Mouse (Mus musculus) cortical plate, adult 2 months (tissue): ENCODE results near the gene Aldh1a2. TPM values are rescaled to one million over a fixed set of nuclear protein-coding genes. Genes with fewer than 3 reads are reported as not detected.

ENCODE experiments used
- H3K27ac ChIP-seq: fragments of 200-500 bp; 2 replicates; pipeline ENCODE4 v1.5.1; 2012; ENCODE audit warnings: low read length, control low read depth, inconsistent platforms; ENCODE audit not compliant: insufficient read depth
- H3K4me1 ChIP-seq: fragments of 200-500 bp; 2 replicates; pipeline ENCODE4 v1.6.1; 2011; ENCODE audit warnings: low read length; ENCODE audit not compliant: control insufficient read depth, insufficient read depth
- H3K4me3 ChIP-seq: fragments of 200-500 bp; 2 replicates; pipeline ENCODE4 v1.5.1; 2011; ENCODE audit warnings: mild to moderate bottlenecking, low read length, control low read depth; ENCODE audit not compliant: insufficient read depth
- CTCF ChIP-seq: fragments of 200-500 bp; IDR thresholded peaks from 2 replicates; pipeline ENCODE4 v1.5.1; 2011; ENCODE audit warnings: mild to moderate bottlenecking, control low read depth, low read length; ENCODE audit not compliant: insufficient read depth; ENCODE audit errors: extremely low read depth
- POLR2A ChIP-seq: fragments of 200-500 bp; IDR thresholded peaks from 2 replicates; pipeline ENCODE4 v1.6.1; 2011; ENCODE audit warnings: mild to moderate bottlenecking, low read length, control low read depth; ENCODE audit not compliant: insufficient read depth; ENCODE audit errors: extremely low read depth
- polyA plus RNA-seq: library from polyadenylated mRNA; depleted of rRNA; stranded (reverse); fragments of >200 nt; gene quantifications from 2 replicates; pipeline ENCODE4 v1.2.3, GENCODE M21; 2012

The Aldh1a2 gene
- polyA plus RNA-seq, 1 experiment, result 8.1 TPM

- Histone ChIP-seq H3K27ac (no peak overlapping the region), H3K4me3 (no peak overlapping the region), H3K4me1 (no peaks in the 10 kb centered on the region)
- TF ChIP-seq POLR2A, result no peak
- no peak for TF ChIP-seq CTCF
These were observed 36.2 kb upstream of the Aldh1a2 start for GRCm38 (mm10) chr9:71179276-71179896.

GRCm38 (mm10) chr9:71179964-71180700 lies 35.5 kb upstream of the Aldh1a2 start:
- no peak overlapping the region for H3K4me3 ChIP-seq
- H3K27ac ChIP-seq, result no peak overlapping the region
- no peaks in the 10 kb centered on the region for H3K4me1 ChIP-seq
- TF ChIP-seq POLR2A (no peak), CTCF (peak; percentile 45)

- Histone ChIP-seq H3K4me1 (no peaks in the 10 kb centered on the region), H3K4me3 (no peak overlapping the region), H3K27ac (no peak overlapping the region)
- TF ChIP-seq POLR2A (no peak), CTCF (no peak)
These were observed 30.3 kb upstream of the Aldh1a2 start for GRCm38 (mm10) chr9:71185285-71185684.

DNA sequence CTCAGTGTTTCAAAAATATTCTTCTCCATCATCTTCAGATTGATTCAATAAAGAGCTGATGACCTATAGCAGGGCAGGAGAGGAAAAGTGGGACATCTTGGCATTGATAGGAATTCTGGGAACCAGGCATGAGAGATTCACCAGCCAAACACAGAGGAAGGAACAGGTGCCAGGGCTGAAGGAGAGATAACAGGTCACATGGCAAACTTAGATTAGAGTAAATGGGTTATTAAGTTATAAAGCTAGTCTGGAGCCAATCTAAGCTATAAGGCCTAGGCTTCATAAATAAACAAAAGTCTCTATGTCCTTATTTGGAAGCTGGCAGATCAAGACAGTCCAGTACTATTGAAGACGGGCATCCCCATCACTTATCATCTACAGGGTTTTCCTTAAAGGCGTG lies 29.8 kb upstream of the Aldh1a2 start:
- TF ChIP-seq CTCF (no peak), POLR2A (no peak)
- no peaks in the 10 kb centered on the region for H3K4me1 ChIP-seq
- H3K4me3 ChIP-seq, result no peak overlapping the region
- no peak overlapping the region for H3K27ac ChIP-seq

GRCm38 (mm10) chr9:71187396-71187795 lies 28.2 kb upstream of the Aldh1a2 start:
- TF ChIP-seq CTCF, result no peak
- TF ChIP-seq POLR2A, result no peak
- Histone ChIP-seq H3K4me1 (no peaks in the 10 kb centered on the region), H3K27ac (no peak overlapping the region), H3K4me3 (no peak overlapping the region)

DNA sequence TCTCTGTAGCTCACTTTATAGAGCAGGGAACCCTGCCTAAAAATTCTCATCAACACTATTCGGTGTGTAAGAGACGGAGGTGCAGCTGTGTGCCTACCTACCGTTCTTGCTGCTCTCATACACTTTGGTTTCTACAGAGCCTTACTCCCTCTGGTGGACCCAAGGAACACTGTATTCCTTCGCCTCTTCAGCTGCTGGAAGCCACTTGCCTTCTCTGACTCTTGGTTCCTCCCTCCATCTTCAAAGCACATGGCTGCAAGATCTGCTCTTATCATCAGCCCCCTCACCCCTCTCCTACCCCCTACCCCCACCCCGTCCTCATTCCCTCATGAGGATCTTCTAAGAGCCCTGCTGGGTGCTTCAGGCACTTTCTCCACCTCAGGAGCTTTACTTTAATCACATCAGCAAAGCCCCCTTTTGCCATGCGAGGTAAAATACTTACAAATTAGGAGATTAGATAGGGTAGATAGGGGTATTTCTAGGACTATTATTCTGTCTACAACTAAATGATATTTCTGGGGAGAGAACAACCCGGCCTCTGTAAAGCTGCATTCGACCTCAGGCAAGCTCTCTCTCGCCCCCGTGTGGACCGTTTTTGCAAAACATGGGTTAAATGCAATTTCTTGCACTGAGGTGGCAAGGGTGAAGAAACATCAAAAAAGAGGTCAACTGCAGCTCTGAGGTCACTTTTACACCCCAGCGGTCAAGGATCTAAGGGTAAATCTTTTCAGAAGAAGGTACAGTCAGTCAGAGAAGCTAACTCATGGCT lies 26.8 kb upstream of the Aldh1a2 start:
- Histone ChIP-seq H3K27ac (no peak overlapping the region), H3K4me1 (no peaks in the 10 kb centered on the region), H3K4me3 (no peak overlapping the region)
- TF ChIP-seq CTCF, result peak; percentile 76
- no peak for TF ChIP-seq POLR2A

- Histone ChIP-seq H3K4me1 (no peaks in the 10 kb centered on the region), H3K27ac (no peak overlapping the region), H3K4me3 (no peak overlapping the region)
- TF ChIP-seq CTCF (no peak), POLR2A (no peak)
These were observed 16.8 kb upstream of the Aldh1a2 start for GRCm38 (mm10) chr9:71198826-71199225.

DNA sequence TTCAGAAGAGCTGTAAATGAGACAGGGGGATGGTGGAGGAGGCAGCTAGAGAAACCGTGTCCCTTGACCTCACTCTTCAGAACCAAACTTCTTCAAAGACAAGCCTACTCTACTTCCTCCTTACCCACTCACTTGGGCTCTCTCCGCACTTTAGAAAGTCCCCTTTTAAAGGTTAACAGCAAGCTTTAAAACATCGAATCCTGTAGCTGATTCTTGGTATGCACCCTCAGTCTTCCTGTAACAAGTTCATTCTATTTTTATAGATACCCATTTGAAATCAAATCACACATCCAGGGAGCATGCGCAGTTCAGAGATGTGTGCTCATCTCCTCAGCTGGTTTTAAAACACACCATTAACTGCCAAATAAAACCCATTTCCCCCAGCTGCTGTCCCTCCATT lies 13.3 kb upstream of the Aldh1a2 start:
- H3K4me1 ChIP-seq, result no peaks in the 10 kb centered on the region
- no peak overlapping the region for H3K4me3 ChIP-seq
- no peak overlapping the region for H3K27ac ChIP-seq
- TF ChIP-seq CTCF (no peak), POLR2A (no peak)

- no peak for TF ChIP-seq CTCF
- TF ChIP-seq POLR2A, result no peak
- no peak overlapping the region for H3K4me3 ChIP-seq
- H3K27ac ChIP-seq, result no peak overlapping the region
- H3K4me1 ChIP-seq, result no peaks in the 10 kb centered on the region
These were observed 6.3 kb upstream of the Aldh1a2 start for GRCm38 (mm10) chr9:71209299-71209698.

- peak; percentile 90 for TF ChIP-seq CTCF
- no peak for TF ChIP-seq POLR2A
- Histone ChIP-seq H3K4me1 (no peaks in the 10 kb centered on the region), H3K4me3 (no peak overlapping the region), H3K27ac (no peak overlapping the region)
These were observed 4.7 kb upstream of the Aldh1a2 start for GRCm38 (mm10) chr9:71210870-71211269.
